Mouse (Mus musculus) liver, embryonic 11.5 days (tissue): ENCODE measurements at regions not wholly inside any gene's neighbourhood (a gene's known extent, or its start where the extent isn't known, plus 50 kb on each side); places are given as distances from the start of the nearest gene placed in this dataset.

Source experiments
- ATAC-seq: fragments of 200-750 bp; cut with Nextera tagmentation; replicated peaks from 2 replicates; pipeline ENCODE4 v1.8.0; 2017; ENCODE audit warnings: moderate number of reproducible peaks, mild to moderate bottlenecking, moderate TSS enrichment, moderate library complexity; ENCODE audit not compliant: low FRiP score
- DNase-seq: peaks from one replicate; pipeline ENCODE4 v3.0.0-alpha.2; 2017; ENCODE audit warnings: low spot score
- H3K27ac ChIP-seq: fragments of 300-500 bp; sonication (generic); 2 replicates; pipeline ENCODE4 v1.5.1; 2014; ENCODE audit warnings: mild to moderate bottlenecking, low read depth, low read length, control low read depth
- H3K27me3 ChIP-seq: fragments of 300-500 bp; sonication (generic); replicated peaks from 2 replicates; pipeline ENCODE4 v1.6.1; 2014; ENCODE audit warnings: low read length, mixed read lengths; ENCODE audit not compliant: control insufficient read depth, insufficient read depth
- H3K36me3 ChIP-seq: fragments of 300-500 bp; sonication (generic); 2 replicates; pipeline ENCODE4 v1.6.1; 2014; ENCODE audit warnings: mild to moderate bottlenecking, low read length, moderate library complexity, mixed read lengths; ENCODE audit not compliant: control insufficient read depth, insufficient read depth
- H3K4me1 ChIP-seq: fragments of 300-500 bp; sonication (generic); replicated peaks from 2 replicates; pipeline ENCODE4 v1.6.1; 2014; ENCODE audit warnings: low read length, mixed read lengths; ENCODE audit not compliant: control insufficient read depth, insufficient read depth
- H3K4me2 ChIP-seq: fragments of 300-500 bp; sonication (generic); 2 replicates; pipeline ENCODE4 v1.6.1; 2014; ENCODE audit warnings: mild to moderate bottlenecking, control low read depth, moderate library complexity
- H3K4me3 ChIP-seq: fragments of 300-500 bp; sonication (generic); 2 replicates; pipeline ENCODE4 v1.5.1; 2014; ENCODE audit warnings: low read depth, low read length, control low read depth
- H3K9ac ChIP-seq: fragments of 300-500 bp; sonication (generic); 2 replicates; pipeline ENCODE4 v1.6.1; 2014; ENCODE audit warnings: low read depth, low read length, control low read depth
- H3K9me3 ChIP-seq: fragments of 300-500 bp; sonication (generic); 2 replicates; pipeline ENCODE4 v1.6.1; 2016; ENCODE audit warnings: low read length, inconsistent platforms, mixed read lengths; ENCODE audit not compliant: control insufficient read depth
- WGBS: fragments of 180-500 bp; shearing (Covaris S2); extraction: QIAGEN DNeasy Blood & Tissue Kit; methylation state at CpG from one replicate; pipeline ENCODE4 v1.1.7; 2014; 5-methylcytosine and 5-hydroxymethylcytosine counted together

- WGBS, result 83% methylated on average over 4 of the region's 4 CpGs
- no peaks in the 10 kb centered on the region for H3K9me3 ChIP-seq
- no peak overlapping the region for H3K9ac ChIP-seq
Measured at GRCm38 (mm10) chr12:77696662-77697061, 458.7 kb downstream of the Fut8 start.

GRCm38 (mm10) chr12:77698088-77698487 is 460.2 kb downstream of the Fut8 start:
- H3K4me2 ChIP-seq, result no peak overlapping the region
- H3K36me3 ChIP-seq, result no peaks in the 10 kb centered on the region
- H3K27ac ChIP-seq, result no peak overlapping the region
- 69% methylated on average over 7 of the region's 7 CpGs for WGBS
- no peaks in the 10 kb centered on the region for H3K4me1 ChIP-seq
- no peaks in the 10 kb centered on the region for H3K9me3 ChIP-seq
- H3K4me3 ChIP-seq, result no peak overlapping the region
- H3K9ac ChIP-seq, result no peak overlapping the region
- H3K27me3 ChIP-seq, result no peaks in the 10 kb centered on the region
- ATAC-seq (no peak), DNase-seq (no peak)

More at GRCm38 (mm10) chr12:77696662-77697061, 458.7 kb downstream of the Fut8 start:
- no peak for ATAC-seq
- Histone ChIP-seq H3K4me1 (no peaks in the 10 kb centered on the region), H3K27ac (no peak overlapping the region), H3K27me3 (no peaks in the 10 kb centered on the region), H3K4me2 (no peak overlapping the region), H3K36me3 (no peaks in the 10 kb centered on the region), H3K4me3 (no peak overlapping the region)
- DNase-seq, result no peak

- no peak overlapping the region for H3K27ac ChIP-seq
Measured at GRCm38 (mm10) chr12:77699896-77700605, 462.1 kb downstream of the Fut8 start.

GRCm38 (mm10) chr12:77715506-77715905 is 477.6 kb downstream of the Fut8 start:
- no peak for ATAC-seq
- H3K9ac ChIP-seq, result no peak overlapping the region
- H3K27me3 ChIP-seq, result no peaks in the 10 kb centered on the region
- no peak overlapping the region for H3K4me2 ChIP-seq
- WGBS, result 71% methylated on average over 7 of the region's 7 CpGs
- no peaks in the 10 kb centered on the region for H3K9me3 ChIP-seq
- H3K36me3 ChIP-seq, result no peaks in the 10 kb centered on the region
- H3K4me3 ChIP-seq, result no peak overlapping the region
- H3K27ac ChIP-seq, result no peak overlapping the region
- no peak for DNase-seq
- H3K4me1 ChIP-seq, result no peaks in the 10 kb centered on the region

More at GRCm38 (mm10) chr12:77699896-77700605, 462.1 kb downstream of the Fut8 start:
- Histone ChIP-seq H3K4me3 (no peak overlapping the region), H3K4me2 (no peak overlapping the region), H3K27me3 (no peaks in the 10 kb centered on the region), H3K9me3 (no peaks in the 10 kb centered on the region), H3K9ac (no peak overlapping the region), H3K4me1 (no peaks in the 10 kb centered on the region), H3K36me3 (no peaks in the 10 kb centered on the region)
- WGBS, result 42% methylated on average over 2 of the region's 2 CpGs
- DNase-seq (no peak), ATAC-seq (no peak)

- WGBS, result 38% methylated on average over 2 of the region's 2 CpGs
- ATAC-seq, result no peak
- H3K27me3 ChIP-seq, result no peaks in the 10 kb centered on the region
- no peaks in the 10 kb centered on the region for H3K4me1 ChIP-seq
- no peak overlapping the region for H3K4me2 ChIP-seq
- H3K9ac ChIP-seq, result no peak overlapping the region
- DNase-seq, result no peak
- H3K9me3 ChIP-seq, result no peaks in the 10 kb centered on the region
- no peaks in the 10 kb centered on the region for H3K36me3 ChIP-seq
- no peak overlapping the region for H3K4me3 ChIP-seq
- H3K27ac ChIP-seq, result no peak overlapping the region
Measured at GRCm38 (mm10) chr12:77715979-77716378, 478.1 kb downstream of the Fut8 start.

- WGBS, result 61% methylated on average over 4 of the region's 4 CpGs
- no peaks in the 10 kb centered on the region for H3K4me1 ChIP-seq
- no peak overlapping the region for H3K4me2 ChIP-seq
- H3K36me3 ChIP-seq, result no peaks in the 10 kb centered on the region
- no peak overlapping the region for H3K27ac ChIP-seq
- H3K9me3 ChIP-seq, result no peaks in the 10 kb centered on the region
- no peak overlapping the region for H3K9ac ChIP-seq
- DNase-seq (no peak), ATAC-seq (no peak)
- no peaks in the 10 kb centered on the region for H3K27me3 ChIP-seq
- no peak overlapping the region for H3K4me3 ChIP-seq
Measured at GRCm38 (mm10) chr12:77727766-77728165, 466.3 kb upstream of the Gm6657 start.

- ATAC-seq (no peak), DNase-seq (no peak)
- Histone ChIP-seq H3K9me3 (no peaks in the 10 kb centered on the region), H3K4me3 (no peak overlapping the region), H3K36me3 (no peaks in the 10 kb centered on the region), H3K4me1 (no peaks in the 10 kb centered on the region), H3K9ac (no peak overlapping the region), H3K4me2 (no peak overlapping the region), H3K27me3 (no peaks in the 10 kb centered on the region), H3K27ac (no peak overlapping the region)
- WGBS, result 66% methylated on average over 6 of the region's 6 CpGs
Measured at GRCm38 (mm10) chr12:77739047-77739760, 454.8 kb upstream of the Gm6657 start.

- H3K27ac ChIP-seq, result no peak overlapping the region
- WGBS, result 51% methylated on average over 3 of the region's 3 CpGs
- H3K4me2 ChIP-seq, result no peak overlapping the region
- no peaks in the 10 kb centered on the region for H3K9me3 ChIP-seq
- no peak overlapping the region for H3K9ac ChIP-seq
- H3K36me3 ChIP-seq, result no peaks in the 10 kb centered on the region
- DNase-seq (no peak), ATAC-seq (no peak)
- no peak overlapping the region for H3K4me3 ChIP-seq
- H3K27me3 ChIP-seq, result no peaks in the 10 kb centered on the region
- H3K4me1 ChIP-seq, result no peaks in the 10 kb centered on the region
Measured at GRCm38 (mm10) chr12:77742716-77743115, 451.3 kb upstream of the Gm6657 start.
